Mouse (Mus musculus) neutrophil, adult 5-6 weeks (primary cell): ENCODE measurements around the gene Nyap2. TPM values are rescaled to one million over a fixed set of nuclear protein-coding genes. Genes with fewer than 3 reads are reported as not detected.
"Not testable (repeated sequence)": the region's sequence is repeated elsewhere in the genome, so short reads cannot be mapped to it uniquely, and the experiment has no call there.

Source experiments
- ATAC-seq: fragments of 151-379, 151-347 bp; 2 replicates; pipeline ENCODE4 v1.8.0; 2017; ENCODE audit warnings: mild to moderate bottlenecking, moderate TSS enrichment; ENCODE audit not compliant: insufficient number of reproducible peaks, poor library complexity, low FRiP score, severe bottlenecking; ENCODE audit errors: extremely low read depth
- total RNA-seq: library from RNA; stranded (forward); fragments of 200-1000 nt; gene quantifications from 2 replicates; pipeline ENCODE4 v1.2.3, GENCODE M21; 2017

Gene Nyap2
- total RNA-seq, 1 experiment from 2014 or later: not detected

DNA sequence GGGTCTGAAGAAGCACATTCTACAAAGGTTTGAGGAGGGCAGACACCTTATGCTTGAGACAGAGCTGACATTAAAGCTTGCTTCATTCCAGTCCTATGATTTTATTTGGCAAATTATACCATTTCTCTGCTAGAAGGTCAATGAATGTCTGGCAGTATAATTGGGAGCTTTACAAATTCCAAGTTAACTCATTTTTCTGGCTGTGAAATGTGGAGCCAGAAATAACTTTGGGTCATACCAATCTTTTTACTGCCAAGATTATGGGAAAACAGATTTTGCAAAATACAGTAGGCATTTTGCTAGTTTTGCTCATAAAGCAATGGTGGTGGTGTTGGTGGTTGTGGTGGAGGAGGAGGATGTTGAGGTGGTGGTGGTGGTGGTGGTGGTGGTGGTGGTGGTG, 96.0 kb downstream of the Nyap2 start:
- ATAC-seq: no peak

DNA sequence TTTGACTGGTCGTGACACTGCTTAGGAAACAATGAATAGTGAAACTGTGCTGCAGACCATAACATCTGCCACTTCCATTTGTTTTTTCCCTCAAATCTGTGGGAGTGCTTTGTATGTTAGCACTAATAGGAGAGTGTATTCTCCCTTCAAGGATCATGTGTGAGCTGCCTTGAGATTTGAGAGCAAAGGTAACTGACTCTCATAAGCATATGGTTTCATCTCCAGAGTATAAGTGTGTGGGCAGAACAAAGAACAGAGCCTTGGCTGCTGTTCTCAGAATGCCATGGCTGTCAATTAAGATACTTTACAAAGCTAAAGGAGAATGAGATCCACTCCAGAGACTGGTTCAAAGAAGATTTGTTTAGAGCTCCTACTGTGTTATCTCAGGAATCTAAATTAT, 96.6 kb downstream of the Nyap2 start:
- no peak for ATAC-seq

GRCm38 (mm10) chr1:81179725-81180124, 103.0 kb downstream of the Nyap2 start:
- no peak for ATAC-seq

GRCm38 (mm10) chr1:81180686-81181085, 103.9 kb downstream of the Nyap2 start:
- no peak for ATAC-seq

DNA sequence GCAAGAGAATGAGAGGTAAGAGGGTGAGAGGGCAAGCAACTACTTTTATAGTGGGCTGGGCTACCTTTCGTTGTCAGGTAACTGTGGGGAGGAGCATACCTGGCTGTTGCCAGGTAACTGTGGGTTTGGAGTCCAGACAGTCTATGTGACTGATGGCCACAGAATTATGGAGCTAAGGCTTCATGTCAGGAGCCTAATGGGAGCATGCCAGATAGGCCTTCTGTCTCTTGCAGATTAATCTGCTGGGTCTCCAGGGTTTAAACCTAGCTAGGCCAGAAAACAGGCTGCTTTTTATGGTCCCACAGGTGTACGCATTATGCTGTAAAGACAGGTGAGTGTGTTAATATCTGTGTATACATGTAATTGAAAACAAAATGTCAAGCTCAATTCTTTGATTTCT, 132.8 kb downstream of the Nyap2 start:
- ATAC-seq: no peak

DNA sequence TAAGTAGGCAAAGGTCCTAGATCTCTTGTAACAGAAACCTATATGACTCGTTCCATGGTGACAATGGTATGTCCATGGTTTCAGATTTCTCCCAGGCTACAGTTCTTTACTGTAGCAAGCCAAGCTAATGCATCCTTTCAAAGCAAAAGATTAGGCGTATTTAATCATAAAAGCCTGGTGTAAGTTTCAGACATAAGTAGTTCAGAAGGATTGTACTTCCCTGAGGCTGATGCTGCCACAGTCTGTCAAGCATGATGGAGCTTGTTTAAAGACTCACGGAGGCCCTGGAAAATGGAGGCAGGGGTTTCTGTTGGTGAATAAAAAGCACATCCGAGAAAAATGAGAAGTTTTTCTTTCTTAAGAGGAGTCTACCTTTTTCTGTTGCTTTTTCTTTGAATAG, 134.7 kb downstream of the Nyap2 start:
- ATAC-seq: no peak

- ATAC-seq: no peak
Measured at GRCm38 (mm10) chr1:81219790-81220189, 143.0 kb downstream of the Nyap2 start.

GRCm38 (mm10) chr1:81231759-81232406, 155.1 kb downstream of the Nyap2 start:
- no peak for ATAC-seq

GRCm38 (mm10) chr1:81232407-81232789, 155.6 kb downstream of the Nyap2 start:
- ATAC-seq: not testable (repeated sequence)

- no peak for ATAC-seq
Measured at GRCm38 (mm10) chr1:81248447-81249205, 171.9 kb downstream of the Nyap2 start.

DNA sequence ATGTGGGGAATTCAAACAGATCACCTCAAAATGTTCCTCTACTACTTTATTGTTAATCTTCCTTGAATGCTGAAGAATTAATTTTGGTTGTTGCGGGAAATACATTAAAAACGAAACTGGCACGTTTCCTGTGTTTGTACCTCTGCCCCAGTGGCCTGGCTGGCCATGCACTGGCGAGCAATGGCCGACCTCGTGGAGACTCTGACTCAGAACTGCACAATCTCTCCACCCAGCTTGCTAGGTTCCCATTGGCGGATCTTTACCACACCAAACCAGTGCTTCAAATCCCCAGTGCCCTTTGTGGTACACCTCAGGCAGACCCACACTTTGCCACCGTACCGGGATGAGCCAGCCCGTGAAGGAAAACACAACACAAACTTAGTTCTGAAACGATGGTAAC, 173.3 kb downstream of the Nyap2 start:
- no peak for ATAC-seq

DNA sequence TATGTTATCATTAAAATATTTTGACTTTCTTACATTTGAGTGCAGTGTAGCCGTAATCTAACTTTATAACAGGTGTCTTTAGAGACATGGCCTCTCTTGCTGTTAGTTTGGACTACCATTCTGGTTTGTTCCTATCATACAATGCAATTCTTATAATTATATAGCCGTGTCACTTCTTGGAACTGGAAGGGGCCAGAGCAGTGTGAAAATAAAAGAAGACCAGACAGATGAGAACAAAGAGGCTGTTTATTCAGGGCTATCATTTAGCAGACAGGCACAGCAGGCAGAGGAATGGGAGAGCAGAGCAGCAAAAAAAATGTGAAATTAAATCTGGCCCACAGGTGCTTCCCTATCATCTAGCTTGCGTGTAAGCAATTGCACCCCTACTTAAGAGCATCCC, 189.7 kb downstream of the Nyap2 start:
- ATAC-seq: no peak

DNA sequence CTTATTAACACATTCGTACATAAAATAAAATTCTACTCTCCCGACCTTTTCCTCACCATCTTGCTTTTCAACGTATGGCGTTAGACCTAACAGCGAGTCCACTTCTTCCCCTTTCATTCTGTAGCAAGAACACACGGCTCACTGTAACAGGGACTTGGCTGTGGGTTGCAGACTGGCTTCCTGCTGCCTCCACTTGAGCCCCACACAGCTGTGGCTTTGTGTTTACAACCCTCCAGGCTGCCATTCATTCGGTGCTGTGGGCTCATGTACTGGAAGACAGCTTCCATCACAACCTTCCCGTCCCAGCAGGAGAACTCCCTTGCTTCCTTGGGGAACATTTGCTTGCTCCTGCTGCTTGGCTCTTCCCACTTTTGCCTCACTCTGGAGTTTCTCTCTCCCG, 204.2 kb downstream of the Nyap2 start:
- no peak for ATAC-seq

DNA sequence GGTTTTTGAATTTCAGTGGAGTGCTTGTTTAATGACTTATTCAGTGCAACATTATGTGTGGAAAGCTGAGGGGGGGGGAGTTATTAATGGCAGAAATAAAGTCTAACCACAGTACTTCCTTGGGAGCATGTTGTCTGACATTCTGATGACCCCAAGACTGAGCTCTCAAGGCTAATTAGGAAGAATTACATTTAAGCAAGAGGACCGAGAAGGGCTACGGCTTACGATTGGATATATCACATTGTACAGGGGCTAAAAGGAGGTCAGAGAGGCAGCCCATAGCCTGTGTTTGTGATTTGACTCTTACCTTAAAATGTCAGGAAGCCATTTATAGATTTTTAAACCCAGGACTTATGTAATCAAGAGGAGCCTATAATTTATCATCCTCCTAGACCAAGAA, 208.9 kb downstream of the Nyap2 start:
- ATAC-seq: no peak

DNA sequence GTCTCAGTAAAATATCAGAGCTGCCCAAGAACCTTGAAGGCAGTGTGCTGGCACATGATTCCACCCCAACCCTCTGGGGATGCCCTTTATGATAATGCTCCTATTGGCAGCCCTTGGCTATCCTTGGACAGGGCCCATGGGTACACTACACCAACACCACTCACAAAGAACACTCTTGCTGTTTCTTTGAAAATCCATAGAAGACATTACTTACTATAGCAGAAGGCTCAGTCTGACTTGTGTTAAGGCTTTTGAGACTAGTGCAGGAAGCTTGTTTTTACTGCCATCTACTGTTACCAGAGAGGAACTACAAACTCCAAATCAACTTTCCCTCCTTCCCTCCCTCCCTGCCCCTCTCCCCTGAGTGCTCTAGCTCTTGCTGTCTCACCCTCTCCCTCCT, 210.3 kb downstream of the Nyap2 start:
- ATAC-seq: no peak

- no peak for ATAC-seq
Measured at GRCm38 (mm10) chr1:81300735-81301134, 224.0 kb downstream of the Nyap2 start.

GRCm38 (mm10) chr1:81301661-81302060, 224.9 kb downstream of the Nyap2 start:
- no peak for ATAC-seq

- ATAC-seq: no peak
Measured at GRCm38 (mm10) chr1:81303389-81303788, 226.6 kb downstream of the Nyap2 start.

DNA sequence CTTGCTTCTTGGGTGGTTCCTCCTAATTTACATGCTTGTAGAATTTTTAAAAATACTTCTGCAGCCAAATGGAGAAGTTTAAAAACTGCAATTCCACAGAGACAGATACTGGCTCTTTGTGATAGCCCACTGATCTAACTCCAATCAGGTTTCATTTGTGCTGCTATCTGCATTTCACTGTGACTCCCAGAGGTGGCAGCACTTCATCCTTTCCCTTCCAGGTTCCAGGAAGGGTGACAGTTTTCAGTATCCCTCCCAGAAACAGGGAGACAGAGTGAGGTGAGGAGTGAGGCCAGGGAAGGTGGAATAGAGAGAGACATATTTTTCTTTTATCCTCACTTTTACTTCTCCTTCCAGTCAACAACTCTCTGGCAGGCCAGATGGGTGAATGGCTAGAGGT, 230.7 kb downstream of the Nyap2 start:
- no peak for ATAC-seq

- no peak for ATAC-seq
Measured at GRCm38 (mm10) chr1:81307934-81308333, 231.2 kb downstream of the Nyap2 start.
